Mouse (Mus musculus) gonadal fat pad, adult 2 months (tissue): ENCODE measurements around the gene Zfp981. TPM values are rescaled to one million over a fixed set of nuclear protein-coding genes. Genes with fewer than 3 reads are reported as not detected.
"Not testable (repeated sequence)": the region's sequence is repeated elsewhere in the genome, so short reads cannot be mapped to it uniquely, and the experiment has no call there.

Experiments used
- DNase-seq: peaks from one replicate; pipeline ENCODE4 v3.0.0-alpha.2; 2012; ENCODE audit warnings: low read depth
- polyA plus RNA-seq: library from polyadenylated mRNA; depleted of rRNA; stranded (reverse); fragments of >200 nt; gene quantifications from 2 replicates; pipeline ENCODE4 v1.2.3, GENCODE M21; 2012; rRNA removed

Gene Zfp981
- polyA plus RNA-seq, 1 experiment, result not detected

- DNase-seq, result not testable (repeated sequence)
These were observed 16.5 kb upstream of the Zfp981 start for GRCm38 (mm10) chr4:146485183-146485939.

GRCm38 (mm10) chr4:146486753-146487152 lies 15.1 kb upstream of the Zfp981 start:
- DNase-seq, result not testable (repeated sequence)

DNA sequence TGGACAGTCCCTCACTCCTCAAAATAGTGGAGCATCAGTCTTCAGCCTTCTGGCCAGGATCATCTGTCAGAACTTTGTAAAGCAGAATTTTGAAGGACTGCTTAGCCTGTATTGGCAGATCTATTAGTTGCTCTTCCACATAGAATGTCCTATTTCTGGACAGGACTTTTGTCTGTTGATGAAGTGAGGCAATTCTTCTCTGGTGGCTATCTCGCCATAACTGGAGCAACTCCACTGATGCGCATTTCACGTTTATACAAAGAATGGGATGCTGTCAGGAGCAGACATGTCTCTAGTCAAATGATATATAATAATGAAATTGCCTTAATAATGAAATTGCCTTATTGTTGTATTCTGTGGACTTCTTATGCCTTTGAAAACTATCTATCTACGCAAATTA lies 12.6 kb upstream of the Zfp981 start:
- not testable (repeated sequence) for DNase-seq

DNA sequence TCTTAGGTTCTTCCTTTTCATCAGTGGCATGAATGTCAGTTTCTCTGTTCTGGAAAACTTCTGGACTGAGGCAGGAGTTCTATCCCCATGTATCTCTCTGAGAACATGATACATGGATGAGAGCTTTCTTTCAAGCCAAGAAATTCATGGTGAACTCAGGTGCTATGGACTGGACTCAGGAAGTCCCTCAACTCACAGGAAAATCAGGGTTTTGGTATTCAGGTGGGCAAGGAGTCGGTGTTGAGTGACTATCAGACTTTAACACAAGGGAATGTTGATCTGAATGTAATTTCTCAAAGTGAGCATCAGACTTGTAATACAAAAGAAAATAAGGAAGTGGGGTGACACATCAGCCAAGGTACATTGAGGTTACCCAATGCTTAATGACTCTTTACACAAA lies 9.8 kb upstream of the Zfp981 start:
- not testable (repeated sequence) for DNase-seq

GRCm38 (mm10) chr4:146492439-146492838 lies 9.4 kb upstream of the Zfp981 start:
- DNase-seq, result no peak

GRCm38 (mm10) chr4:146492851-146493250 lies 9.0 kb upstream of the Zfp981 start:
- DNase-seq, result no peak

DNA sequence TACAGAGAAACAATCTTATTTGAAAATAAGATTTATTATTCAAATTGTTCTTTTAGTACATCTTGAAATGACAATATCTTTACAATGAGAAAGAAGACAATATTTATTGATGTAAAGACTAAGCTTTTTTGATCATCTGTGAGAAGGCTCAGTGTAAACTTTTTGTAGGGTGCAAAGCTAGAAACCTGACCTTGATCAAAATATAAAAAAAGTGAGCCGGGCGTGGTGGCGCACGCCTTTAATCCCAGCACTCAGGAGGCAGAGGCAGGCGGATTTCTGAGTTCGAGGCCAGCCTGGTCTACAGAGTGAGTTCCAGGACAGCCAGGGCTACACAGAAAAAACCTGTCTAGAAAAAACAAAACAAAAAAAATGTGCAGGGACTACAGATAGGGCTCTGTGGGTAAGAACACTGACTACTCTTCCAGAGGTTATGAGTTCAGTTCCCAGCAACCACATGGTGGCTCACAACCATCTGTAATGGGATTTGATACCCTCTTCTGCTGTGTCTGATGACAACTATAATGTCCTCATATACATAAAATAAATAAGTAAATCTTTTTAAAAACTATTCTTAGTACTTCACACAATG lies 8.4 kb upstream of the Zfp981 start:
- not testable (repeated sequence) for DNase-seq

GRCm38 (mm10) chr4:146494980-146495379 lies 6.8 kb upstream of the Zfp981 start:
- DNase-seq, result no peak

DNA sequence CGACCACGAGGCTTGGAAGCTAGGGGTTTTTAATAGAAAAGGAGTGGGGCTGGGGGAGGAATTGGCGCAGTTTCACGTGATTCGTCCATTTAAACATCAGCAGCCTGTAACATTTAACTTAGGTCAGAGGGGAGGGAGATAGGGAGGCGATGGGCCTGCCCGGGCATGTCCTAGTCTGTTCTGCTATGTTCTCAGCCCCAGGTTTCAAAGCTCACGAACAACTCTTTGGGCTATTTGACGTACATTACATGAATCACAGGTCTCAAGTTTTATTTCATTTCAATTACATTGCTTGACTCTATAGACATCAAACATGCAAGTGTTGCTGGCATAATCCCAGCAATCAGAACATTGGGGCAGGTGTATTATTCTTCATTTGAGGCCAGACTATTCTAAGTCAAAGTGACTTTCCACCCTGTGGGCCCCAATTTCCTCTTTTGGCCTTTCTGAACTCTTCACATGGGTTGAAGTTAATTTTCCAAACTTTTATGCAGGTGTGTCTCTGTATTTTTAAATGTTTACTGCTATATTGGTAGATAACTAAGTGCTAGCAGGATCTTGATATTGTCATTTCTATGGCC lies 4.0 kb upstream of the Zfp981 start:
- not testable (repeated sequence) for DNase-seq

GRCm38 (mm10) chr4:146509029-146509428 lies 7.2 kb downstream of the Zfp981 start:
- DNase-seq, result not testable (repeated sequence)

GRCm38 (mm10) chr4:146511871-146512270 lies 10.0 kb downstream of the Zfp981 start:
- DNase-seq, result not testable (repeated sequence)

DNA sequence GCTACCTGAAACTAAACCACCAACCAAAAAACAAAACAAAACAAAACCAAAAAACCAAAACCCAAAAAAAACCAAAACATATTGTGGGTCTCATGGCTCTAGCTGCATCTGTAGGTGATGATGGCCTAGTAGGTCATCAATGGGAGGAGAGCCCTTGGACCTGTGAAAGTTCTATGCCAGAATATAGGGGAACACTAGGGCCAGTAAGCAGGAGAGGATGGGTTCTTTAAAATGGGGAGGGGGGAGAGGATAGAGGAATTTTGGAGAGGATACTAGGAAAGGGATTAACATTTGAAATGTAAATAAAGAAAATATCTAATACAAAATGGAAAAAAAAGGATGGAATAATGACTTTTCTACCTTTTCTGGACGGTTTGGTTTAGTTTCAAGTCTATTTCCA lies 14.6 kb downstream of the Zfp981 start:
- no peak for DNase-seq

- not testable (repeated sequence) for DNase-seq
These were observed 15.3 kb downstream of the Zfp981 start for GRCm38 (mm10) chr4:146517150-146517549.

DNA sequence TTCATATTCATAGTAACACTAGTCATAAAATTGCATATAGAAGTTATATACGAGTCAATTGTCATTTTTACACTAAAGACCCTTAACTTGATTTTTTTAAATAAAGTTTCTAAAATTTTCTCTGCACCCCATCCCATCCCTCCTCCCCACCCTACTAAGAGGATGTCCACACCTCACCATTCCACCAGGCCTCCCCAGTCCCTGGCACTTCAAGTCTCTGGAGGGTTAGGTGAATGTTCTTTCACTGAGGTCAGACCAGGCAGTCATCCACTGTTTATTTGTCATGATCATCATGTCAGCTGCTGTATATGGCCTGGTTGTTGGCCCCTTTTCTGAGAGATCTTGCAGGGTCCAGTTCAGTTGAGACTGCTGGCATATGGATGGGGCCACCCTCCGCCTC lies 18.9 kb downstream of the Zfp981 start:
- DNase-seq, result no peak

GRCm38 (mm10) chr4:146534574-146534973 lies 32.7 kb downstream of the Zfp981 start:
- no peak for DNase-seq

DNA sequence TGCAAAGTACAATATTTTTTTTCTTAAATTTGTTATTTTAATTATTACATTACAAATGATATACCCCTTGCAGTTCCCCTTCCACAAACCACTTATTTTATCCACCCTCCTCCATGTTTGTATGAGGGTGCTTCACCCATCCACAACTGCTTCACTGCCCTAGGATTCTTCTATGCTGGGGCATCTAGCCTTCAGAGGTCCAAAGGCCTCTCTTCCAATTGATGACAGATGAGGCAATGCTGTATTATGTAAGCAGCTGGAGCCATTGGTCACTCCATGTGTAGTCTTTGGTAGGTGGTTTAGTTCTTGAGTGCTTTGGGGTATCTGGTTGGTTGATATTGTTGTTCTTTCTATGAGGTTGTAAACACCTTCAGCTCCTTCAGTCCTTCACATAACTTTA lies 34.1 kb downstream of the Zfp981 start:
- DNase-seq, result no peak

DNA sequence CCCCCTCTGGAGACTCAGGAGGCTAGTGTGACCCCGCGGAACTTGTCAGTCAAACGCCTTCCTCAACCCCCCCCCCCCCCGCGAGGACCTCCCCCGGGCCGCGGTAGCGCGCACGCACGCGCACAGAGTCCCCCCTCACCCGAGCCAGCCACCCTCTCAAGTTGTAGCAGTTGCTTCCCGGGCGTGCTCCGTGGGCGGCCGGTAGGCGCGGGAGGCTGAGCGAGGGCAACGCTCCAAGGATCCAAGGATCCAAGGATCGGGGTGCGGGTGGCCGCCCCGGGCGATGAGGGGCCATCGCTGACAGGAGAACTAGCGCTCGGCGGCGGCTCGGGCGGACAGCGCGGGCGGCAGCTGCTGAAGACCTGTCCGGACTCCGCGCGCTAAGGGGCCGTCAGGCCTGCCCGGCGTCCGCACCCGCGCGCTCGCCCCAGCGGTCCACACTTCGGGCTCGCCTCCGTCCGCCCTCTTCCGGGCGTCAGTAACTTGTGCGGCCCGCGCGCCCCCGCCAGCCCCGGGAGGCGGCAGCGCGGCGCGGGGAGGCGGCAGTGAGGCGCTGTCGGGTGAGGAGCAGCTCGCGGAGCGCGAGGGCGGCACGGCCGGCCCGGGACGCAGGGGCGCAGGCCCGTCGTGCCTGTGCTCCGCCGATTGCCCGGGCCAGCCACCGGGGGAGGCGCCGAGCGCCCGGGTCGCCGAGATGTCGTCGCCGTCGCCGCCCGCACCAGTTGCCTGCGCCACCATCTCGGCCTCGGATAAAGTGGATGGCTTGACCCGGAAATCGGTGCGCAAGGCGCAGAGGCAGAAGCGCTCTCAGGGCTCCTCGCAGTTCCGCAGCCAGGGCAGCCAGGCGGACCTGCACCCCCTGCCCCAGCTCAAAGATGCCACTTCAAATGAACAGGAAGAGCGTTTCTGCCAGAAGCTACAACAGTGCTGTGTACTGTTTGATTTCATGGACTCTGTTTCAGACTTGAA lies 78.4 kb downstream of the Zfp981 start:
- not testable (repeated sequence) for DNase-seq

Other genes starting within 250 kb of the Zfp981 start
- gene Zfp992, start 53.0 kb upstream of the Zfp981 start, polyA plus RNA-seq, result 1.0 and 1.1 TPM in 2 replicates
- 2.5 and 5.7 TPM in 2 replicates for gene Zfp993, start 108.9 kb downstream of the Zfp981 start, polyA plus RNA-seq